Mouse (Mus musculus): Measurements from ENCODE around the gene Midn. TPM values are rescaled to one million over a fixed set of nuclear protein-coding genes. Genes with fewer than 3 reads are reported as not detected.

Gene Midn
- total and polyA plus RNA-seq, 3 experiments: 8.1 to 26.7 TPM; not detected in 1

DNA sequence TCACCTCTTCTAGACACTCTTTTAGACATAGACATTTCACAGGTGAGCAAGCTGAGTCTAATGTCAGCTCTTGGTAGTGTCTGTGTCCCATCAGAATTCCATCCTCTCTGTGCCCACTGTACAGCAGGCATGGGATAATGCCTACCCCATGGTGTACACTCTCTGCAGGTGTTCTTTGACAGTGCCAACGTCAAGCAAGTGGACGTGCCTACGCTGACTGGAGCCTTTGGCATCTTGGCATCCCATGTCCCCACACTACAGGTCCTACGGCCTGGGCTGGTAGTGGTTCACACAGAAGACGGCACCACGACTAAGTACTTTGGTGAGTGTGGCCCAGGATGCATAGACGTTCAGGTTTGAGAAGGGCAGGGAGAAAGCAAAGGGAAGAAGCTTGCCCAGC lies 4.4 kb upstream of the Midn start:
- Histone ChIP-seq H3K9me3 (replicated peaks; ENCODE audit: insufficient read depth, low read length) (no peaks in the 10 kb centered on the region), H3K79me2 (ENCODE audit: control insufficient read depth, insufficient read depth, low read length, poor library complexity) (peaks cover 25% of the 10 kb centered on the region), H3K36me3 (ENCODE audit: control insufficient read depth in 1 of 2, insufficient read depth in 2 of 2, low read length in 2 of 2) (peaks cover 0 to 16% of the 10 kb centered on the region in 2 experiments; a peak in 2 of 4 replicates), H3K4me3 (ENCODE audit: control insufficient read depth in 1 of 2, insufficient read depth in 1 of 2, low read depth in 2 of 2, low read length in 2 of 2) (no peak overlapping the region), H3K9ac (ENCODE audit: control insufficient read depth, low read depth, low read length, poor library complexity, severe bottlenecking) (no peak overlapping the region), H3K27me3 (ENCODE audit: control insufficient read depth in 1 of 2, insufficient read depth in 2 of 2, low read length in 2 of 2) (no peaks in the 10 kb centered on the region), H3K27ac (ENCODE audit: control insufficient read depth, low read depth, low read length) (no peak overlapping the region), H3K4me1 (ENCODE audit: control insufficient read depth in 1 of 2, insufficient read depth in 2 of 2, low read length in 2 of 2) (peaks cover 0 to 45% of the 10 kb centered on the region in 2 experiments; a peak in 3 of 4 replicates)
- TF ChIP-seq HCFC1 (IDR thresholded peaks at IDR 0.05; ENCODE audit: low read depth, low read length) (no peak), USF1 (IDR thresholded peaks at IDR 0.05; ENCODE audit: low read depth, low read length) (no peak), SMC3 (IDR thresholded peaks at IDR 0.05; ENCODE audit: low read depth, low read length) (no peak), ETS1 (IDR thresholded peaks at IDR 0.05; ENCODE audit: low read depth, low read length) (no peak), RAD21 (IDR thresholded peaks at IDR 0.05; ENCODE audit: low read depth, low read length) (no peak), EP300 (IDR thresholded peaks at IDR 0.05; ENCODE audit: low read depth in 1 of 2, low read length in 2 of 2) (no peak), TAL1 (IDR thresholded peaks at IDR 0.05; ENCODE audit: low read length) (no peak), ZNF384 (IDR thresholded peaks at IDR 0.05; ENCODE audit: low read depth, low read length) (no peak), USF2 (IDR thresholded peaks at IDR 0.05; ENCODE audit: borderline replicate concordance in 1 of 2, insufficient read depth in 1 of 2, low read depth in 1 of 2, low read length in 2 of 2) (no peak), TBP (IDR thresholded peaks at IDR 0.05; ENCODE audit: low read depth, low read length) (no peak), E2F4 (IDR thresholded peaks at IDR 0.05; ENCODE audit: borderline replicate concordance, low read depth, low read length) (no peak), UBTF (IDR thresholded peaks at IDR 0.05; ENCODE audit: borderline replicate concordance, insufficient read depth, low read depth, low read length) (no peak), MYC (IDR thresholded peaks at IDR 0.05; ENCODE audit: low read depth, low read length) (no peak), GATA1 (IDR thresholded peaks at IDR 0.05; ENCODE audit: low read depth, low read length) (no peak), NELFE (IDR thresholded peaks at IDR 0.05; ENCODE audit: low read depth, low read length) (no peak), GABPA (IDR thresholded peaks at IDR 0.05; ENCODE audit: low read depth, low read length) (no peak), POLR2AphosphoS2 (IDR thresholded peaks at IDR 0.05; ENCODE audit: low read length) (no peak)
- no peak for DNase-seq (ENCODE audit: low read depth, low spot score)

DNA sequence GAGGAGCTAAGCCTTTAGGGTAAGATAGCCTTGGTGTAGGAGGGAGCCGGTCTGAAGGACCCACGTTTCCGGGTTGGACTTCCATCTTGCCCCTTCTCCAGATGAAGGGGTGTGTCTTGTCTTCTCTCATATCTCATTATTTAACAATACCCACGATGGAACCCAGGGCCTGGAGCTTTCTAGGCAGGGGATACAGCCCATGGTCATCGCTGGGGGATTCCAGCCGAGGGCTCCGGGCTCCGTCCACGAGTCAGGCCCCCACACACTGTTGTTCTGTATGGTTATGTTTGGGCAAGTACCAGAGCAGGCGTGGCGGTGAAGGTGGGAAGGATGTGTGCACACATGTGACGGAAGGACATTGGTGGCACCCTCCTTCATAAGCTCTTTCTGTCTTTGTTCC lies 3.9 kb upstream of the Midn start:
- no peak for TF ChIP-seq NRF1 (IDR thresholded peaks at IDR 0.05; ENCODE audit: insufficient read depth, low read depth, low read length, poor library complexity, severe bottlenecking)
- no peak for TF ChIP-seq TAL1 (IDR thresholded peaks at IDR 0.05; ENCODE audit: low read length)
- no peak for TF ChIP-seq MXI1 (IDR thresholded peaks at IDR 0.05; ENCODE audit: low read depth, low read length)
- no peak for TF ChIP-seq SIN3A (IDR thresholded peaks at IDR 0.05; ENCODE audit: low read length)
- no peak for TF ChIP-seq SMC3 (IDR thresholded peaks at IDR 0.05; ENCODE audit: low read depth, low read length)
- TF ChIP-seq ETS1 (IDR thresholded peaks at IDR 0.05; ENCODE audit: low read depth, low read length): no peak
- no peak for TF ChIP-seq JUND (IDR thresholded peaks at IDR 0.05; ENCODE audit: low read depth, low read length)
- no peak for TF ChIP-seq GATA1 (IDR thresholded peaks at IDR 0.05; ENCODE audit: low read depth, low read length)
- TF ChIP-seq TBP (IDR thresholded peaks at IDR 0.05; ENCODE audit: low read depth, low read length): no peak
- TF ChIP-seq CHD1 (IDR thresholded peaks at IDR 0.05; ENCODE audit: low read depth, low read length): no peak
- TF ChIP-seq CTCF (IDR thresholded peaks at IDR 0.05 in 2 of 3, conservative IDR thresholded peaks at IDR 0.05 in 1 of 3; ENCODE audit: control insufficient read depth in 1 of 3, insufficient read depth in 1 of 3, low read depth in 2 of 3, low read length in 3 of 3, poor library complexity in 1 of 3, severe bottlenecking in 1 of 3): no peak
- TF ChIP-seq MYB (IDR thresholded peaks at IDR 0.05; ENCODE audit: low read depth, low read length): no peak
- no peak for TF ChIP-seq BHLHE40 (IDR thresholded peaks at IDR 0.05; ENCODE audit: borderline replicate concordance, low read depth, low read length)
- no peak for TF ChIP-seq E2F4 (IDR thresholded peaks at IDR 0.05; ENCODE audit: borderline replicate concordance, low read depth, low read length)
- Histone ChIP-seq H3K9me3 (replicated peaks; ENCODE audit: insufficient read depth, low read length) (no peaks in the 10 kb centered on the region), H3K27ac (ENCODE audit: control insufficient read depth, low read depth, low read length) (no peak overlapping the region), H3K9ac (ENCODE audit: control insufficient read depth, low read depth, low read length, poor library complexity, severe bottlenecking) (no peak overlapping the region), H3K4me3 (ENCODE audit: control insufficient read depth in 1 of 2, insufficient read depth in 1 of 2, low read depth in 2 of 2, low read length in 2 of 2) (no peak overlapping the region), H3K27me3 (ENCODE audit: control insufficient read depth in 1 of 2, insufficient read depth in 2 of 2, low read length in 2 of 2) (no peaks in the 10 kb centered on the region), H3K36me3 (ENCODE audit: control insufficient read depth in 1 of 2, insufficient read depth in 2 of 2, low read length in 2 of 2) (peaks cover 0 to 16% of the 10 kb centered on the region in 2 experiments; a peak in 2 of 4 replicates), H3K4me1 (ENCODE audit: control insufficient read depth in 1 of 2, insufficient read depth in 2 of 2, low read length in 2 of 2) (peaks cover 0 to 45% of the 10 kb centered on the region in 2 experiments; a peak in 3 of 4 replicates), H3K79me2 (ENCODE audit: control insufficient read depth, insufficient read depth, low read length, poor library complexity) (peaks cover 23% of the 10 kb centered on the region)
- no peak for DNase-seq (ENCODE audit: low read depth, low spot score)

Measured in MEL (cell line).